Mouse (Mus musculus) kidney, adult 2 months (tissue): ENCODE measurements around the gene Mansc1. TPM values are rescaled to one million over a fixed set of nuclear protein-coding genes. Genes with fewer than 3 reads are reported as not detected.

Experiments
- DNase-seq: peaks from one replicate; pipeline ENCODE4 v3.0.0; 2021
- H3K27ac ChIP-seq: fragments of 200-500 bp; 2 replicates; pipeline ENCODE4 v1.5.1; 2012; ENCODE audit warnings: low read depth, low read length, control low read depth, inconsistent platforms; ENCODE audit not compliant: insufficient read depth
- H3K27me3 ChIP-seq: fragments of 200-500 bp; replicated peaks from 2 replicates; pipeline ENCODE4 v1.6.1; 2012; ENCODE audit warnings: mild to moderate bottlenecking, moderate library complexity, low read length, inconsistent platforms; ENCODE audit not compliant: control insufficient read depth, insufficient read depth
- H3K36me3 ChIP-seq: fragments of 200-500 bp; 2 replicates; pipeline ENCODE4 v1.6.1; 2012; ENCODE audit warnings: mild to moderate bottlenecking, moderate library complexity, low read length, inconsistent platforms; ENCODE audit not compliant: control insufficient read depth, insufficient read depth
- H3K4me1 ChIP-seq: fragments of 200-500 bp; 2 replicates; pipeline ENCODE4 v1.6.1; 2011; ENCODE audit warnings: low read length; ENCODE audit not compliant: control insufficient read depth, insufficient read depth
- H3K4me3 ChIP-seq: fragments of 200-500 bp; 2 replicates; pipeline ENCODE4 v1.5.1; 2011; ENCODE audit warnings: mild to moderate bottlenecking, low read depth, low read length, control low read depth; ENCODE audit not compliant: insufficient read depth
- CTCF ChIP-seq: fragments of 200-500 bp; conservative IDR thresholded peaks from 2 replicates; pipeline ENCODE4 v1.5.1; 2011; ENCODE audit warnings: low read depth, mild to moderate bottlenecking, control low read depth, low read length, moderate library complexity, mixed read lengths; ENCODE audit not compliant: insufficient read depth, insufficient read length
- POLR2A ChIP-seq: fragments of 200-500 bp; IDR thresholded peaks from one replicate; pipeline ENCODE4 v1.6.1; 2011; ENCODE audit warnings: low read depth, low read length, control low read depth
- WGBS: fragments of 180-500 bp; shearing (Covaris S2); methylation state at CpG from one replicate; pipeline ENCODE4 v1.1.7; 2018; 5-methylcytosine and 5-hydroxymethylcytosine counted together
- polyA plus RNA-seq: library from polyadenylated mRNA; depleted of rRNA; stranded (reverse); fragments of >200 nt; gene quantifications from 2 replicates; pipeline ENCODE4 v1.2.3, GENCODE M21; 2012

Gene Mansc1
- polyA plus RNA-seq, 1 experiment: 8.8 TPM

- TF ChIP-seq CTCF: no peak
- no peak for TF ChIP-seq POLR2A
- Histone ChIP-seq H3K4me3 (no peak overlapping the region), H3K4me1 (peaks cover 18% of the 10 kb centered on the region; the same call in 1 of the 2 replicates), H3K36me3 (no peaks in the 10 kb centered on the region), H3K27me3 (no peaks in the 10 kb centered on the region), H3K27ac (peak overlapping the region; percentile 24; the same call in 1 of the 2 replicates)
- DNase-seq: peak; percentile 73
- 31% methylated on average over 1 of the region's 1 CpGs for WGBS
These were observed 33.0 kb downstream of the Mansc1 start for GRCm38 (mm10) chr6:134599239-134599638.

DNA sequence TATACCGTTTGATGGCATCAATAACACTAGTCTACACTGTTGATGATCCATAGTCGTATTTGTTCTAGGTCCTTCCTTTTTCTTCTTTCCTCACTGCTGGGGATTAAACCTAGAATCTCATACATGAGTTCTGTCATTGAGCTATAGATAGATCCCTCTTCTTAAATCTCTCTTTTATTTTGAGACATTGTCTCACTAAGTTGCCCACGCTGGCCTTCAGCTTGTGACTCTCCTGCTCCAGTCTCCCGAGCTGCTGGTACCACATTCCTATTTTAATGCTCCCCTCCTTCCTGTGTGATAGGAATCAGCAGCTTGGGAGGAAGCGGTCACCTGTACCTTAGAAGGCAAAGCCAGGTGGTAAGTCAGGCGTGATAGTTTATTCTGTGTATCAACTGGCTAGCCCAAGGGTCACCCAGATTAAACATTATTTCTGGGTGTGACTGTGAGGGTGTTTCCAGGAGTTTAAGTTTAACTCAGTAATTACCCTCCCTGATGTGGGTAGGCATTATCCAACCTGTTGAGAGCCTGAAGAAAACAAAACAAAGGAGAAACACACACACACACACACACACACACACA, 34.5 kb downstream of the Mansc1 start:
- TF ChIP-seq CTCF (no peak), POLR2A (no peak)
- H3K27ac ChIP-seq: peak overlapping the region; percentile 34
- H3K36me3 ChIP-seq: no peaks in the 10 kb centered on the region
- no peak overlapping the region for H3K4me3 ChIP-seq
- H3K4me1 ChIP-seq: peaks cover 18% of the 10 kb centered on the region; the same call in 1 of the 2 replicates
- 36% methylated on average over 6 of the region's 6 CpGs for WGBS
- peak; percentile 94 for DNase-seq
- no peaks in the 10 kb centered on the region for H3K27me3 ChIP-seq

- 32% methylated on average over 21 of the region's 21 CpGs for WGBS
These were observed 37.5 kb downstream of the Mansc1 start for GRCm38 (mm10) chr6:134594569-134595442.

DNA sequence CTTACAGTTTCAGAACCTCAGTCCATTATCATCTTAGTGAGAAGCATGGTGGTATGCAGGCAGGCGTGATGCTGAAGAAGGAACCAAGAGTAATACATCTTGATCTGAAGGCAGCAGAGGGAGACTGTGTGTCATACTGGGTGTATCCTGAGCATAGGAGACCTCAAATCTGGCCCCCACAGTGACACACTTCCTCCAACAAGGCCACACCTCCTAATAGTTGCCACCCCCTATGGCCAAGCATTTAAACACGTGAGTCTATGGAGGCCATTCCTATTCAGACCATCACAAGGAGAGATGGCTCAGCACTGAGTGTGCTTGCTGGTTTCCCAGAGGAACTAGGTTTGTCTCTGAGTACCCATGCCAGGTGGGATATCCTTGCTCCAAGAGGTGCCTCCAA, 40.7 kb downstream of the Mansc1 start:
- H3K36me3 ChIP-seq: no peaks in the 10 kb centered on the region

More at GRCm38 (mm10) chr6:134594569-134595442, 37.5 kb downstream of the Mansc1 start:
- H3K27ac ChIP-seq: peak overlapping the region; percentile 41; the same call in 1 of the 2 replicates
- TF ChIP-seq POLR2A: no peak
- TF ChIP-seq CTCF: no peak
- H3K36me3 ChIP-seq: no peaks in the 10 kb centered on the region
- H3K4me3 ChIP-seq: peak overlapping the region; percentile 10; the same call in 1 of the 2 replicates
- DNase-seq: peak; percentile 93
- peaks cover 16% of the 10 kb centered on the region; the same call in 1 of the 2 replicates for H3K4me1 ChIP-seq
- H3K27me3 ChIP-seq: no peaks in the 10 kb centered on the region

GRCm38 (mm10) chr6:134586241-134586640, 46.0 kb downstream of the Mansc1 start:
- 95% methylated on average over 5 of the region's 5 CpGs for WGBS
- no peak overlapping the region for H3K4me3 ChIP-seq
- no peak for DNase-seq
- no peak overlapping the region for H3K27ac ChIP-seq
- no peaks in the 10 kb centered on the region for H3K4me1 ChIP-seq
- no peaks in the 10 kb centered on the region for H3K36me3 ChIP-seq
- TF ChIP-seq CTCF (no peak), POLR2A (no peak)
- no peaks in the 10 kb centered on the region for H3K27me3 ChIP-seq

More for the DNA sequence above, 40.7 kb downstream of the Mansc1 start:
- H3K4me3 ChIP-seq: no peak overlapping the region
- H3K4me1 ChIP-seq: peaks cover 8% of the 10 kb centered on the region; the same call in 1 of the 2 replicates
- TF ChIP-seq POLR2A (no peak), CTCF (no peak)
- no peak overlapping the region for H3K27ac ChIP-seq
- 92% methylated on average over 2 of the region's 2 CpGs for WGBS
- H3K27me3 ChIP-seq: no peaks in the 10 kb centered on the region
- DNase-seq: no peak

DNA sequence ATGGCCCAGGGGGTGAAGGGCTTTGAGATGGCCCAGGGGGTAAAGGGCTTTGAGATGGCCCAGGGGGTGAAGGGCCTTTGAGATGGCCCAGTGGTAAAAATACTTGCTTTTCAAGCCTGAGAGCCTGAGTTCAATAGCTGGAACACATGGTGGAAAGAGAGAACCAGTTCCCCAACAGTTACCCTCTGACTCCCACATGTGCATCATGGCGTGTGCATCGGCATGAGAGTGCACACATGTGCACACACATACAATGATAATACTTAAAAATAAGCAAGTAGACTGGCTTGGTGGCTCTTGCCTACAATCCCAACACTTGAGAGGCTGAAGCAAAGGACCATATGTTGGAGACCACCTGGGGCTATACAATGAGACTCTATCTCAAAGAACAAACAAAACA, 47.7 kb downstream of the Mansc1 start:
- H3K4me3 ChIP-seq: no peak overlapping the region
- H3K27ac ChIP-seq: no peak overlapping the region
- H3K36me3 ChIP-seq: no peaks in the 10 kb centered on the region
- no peaks in the 10 kb centered on the region for H3K27me3 ChIP-seq
- DNase-seq: no peak
- TF ChIP-seq POLR2A: no peak
- no peak for TF ChIP-seq CTCF
- 97% methylated on average over 2 of the region's 2 CpGs for WGBS
- no peaks in the 10 kb centered on the region for H3K4me1 ChIP-seq

DNA sequence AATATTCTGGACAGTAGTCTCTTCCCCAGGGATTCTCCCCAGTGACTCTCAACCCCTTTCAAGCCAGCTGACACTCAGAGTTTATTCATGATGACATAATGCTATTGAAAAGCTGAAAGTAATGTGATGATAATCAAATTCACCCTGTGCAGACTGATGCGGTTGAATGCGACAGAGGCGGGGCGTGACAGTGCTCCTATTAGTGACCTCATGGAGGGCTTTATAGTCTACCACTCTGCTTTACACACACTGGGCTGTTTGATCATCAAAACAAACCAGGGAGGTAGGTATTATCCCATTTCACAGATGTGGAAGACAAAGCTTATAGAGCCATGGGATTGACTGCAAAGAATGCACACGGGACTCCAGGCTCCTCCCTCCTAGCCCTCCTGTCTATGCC, 50.2 kb downstream of the Mansc1 start:
- WGBS: 75% methylated on average over 5 of the region's 5 CpGs
- TF ChIP-seq POLR2A: no peak
- TF ChIP-seq CTCF: no peak

More for the DNA sequence above, 50.2 kb downstream of the Mansc1 start:
- Histone ChIP-seq H3K27ac (no peak overlapping the region), H3K4me3 (no peak overlapping the region), H3K36me3 (no peaks in the 10 kb centered on the region), H3K4me1 (no peaks in the 10 kb centered on the region), H3K27me3 (no peaks in the 10 kb centered on the region)
- DNase-seq: no peak
